Mouse (Mus musculus): ENCODE results near the gene Vps37b. TPM values are rescaled to one million over a fixed set of nuclear protein-coding genes. Genes with fewer than 3 reads are reported as not detected.

The Vps37b gene
- polyA plus RNA-seq (2012; fragmentation: generic; extraction: Trizol): 40.7 TPM
- long read RNA-seq, experiment 1, transcript Vps37b-201 (4 exons, 2,522 nt): major isoform, 23 of 25 reads
- long read RNA-seq, experiment 1, partial matches to known transcripts: 0 of 25 reads
- long read RNA-seq, experiment 1, other reads (novel, unspliced or antisense): 2 of 25 reads
- long read RNA-seq, experiment 2, transcript Vps37b-201 (4 exons, 2,522 nt): major isoform, 540 of 557 reads
- long read RNA-seq, experiment 2, partial matches to known transcripts: 4 of 557 reads
- long read RNA-seq, experiment 2, other reads (novel, unspliced or antisense): 13 of 557 reads

DNA sequence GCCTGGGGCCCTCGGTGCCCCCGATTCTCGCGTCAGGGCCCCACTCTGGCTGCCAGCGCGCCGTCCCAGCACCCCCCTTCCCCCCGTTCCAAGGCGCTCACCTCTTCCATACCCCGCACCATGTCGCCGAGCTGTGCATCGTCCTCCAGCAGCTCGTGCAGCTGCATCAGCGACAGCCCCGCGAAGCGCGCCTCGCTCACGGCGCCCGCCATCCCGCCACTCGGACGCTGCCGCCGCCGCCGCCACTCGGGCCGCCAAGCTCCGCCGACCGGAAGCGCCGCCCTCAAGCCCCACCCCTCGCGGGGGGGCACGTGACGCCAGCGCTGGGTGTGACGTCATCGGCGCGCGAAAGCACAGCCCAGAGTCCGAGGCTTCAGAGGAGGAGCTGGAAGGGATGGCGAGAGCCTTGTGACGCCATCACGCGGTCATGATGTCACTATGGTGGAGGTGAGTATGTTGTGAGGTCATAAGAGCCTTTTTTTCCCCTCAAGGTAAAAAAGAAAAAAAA lies at the start of gene Vps37b:
Gene Vps37b (minus strand): TSS at position 270 of the 508 bp plus-strand sequence.
- peak within 1 kb of the TSS; percentile 74 for H3ac ChIP-seq (ENCODE audit: control insufficient read depth, insufficient read length, low read depth)
- TF ChIP-seq USF1 (IDR thresholded peaks at IDR 0.05; ENCODE audit: low read depth): peak; percentile 91
- peak; percentile 14 for TF ChIP-seq MAX (IDR thresholded peaks at IDR 0.05)
- TF ChIP-seq MYOD1 (IDR thresholded peaks at IDR 0.05; ENCODE audit: control insufficient read depth, insufficient read length, low read depth): no peak
- H3K79me2 ChIP-seq (ENCODE audit: control insufficient read depth, insufficient read depth): peaks cover 52% of the 10 kb centered on the region
- H3K4me3 ChIP-seq (ENCODE audit: insufficient read depth, poor library complexity, severe bottlenecking): peak within 1 kb of the TSS; percentile 96
- H3K27me3 ChIP-seq (ENCODE audit: control insufficient read depth, insufficient read depth, insufficient read length): no peaks in the 10 kb centered on the region
- H3K36me3 ChIP-seq (ENCODE audit: control insufficient read depth, insufficient read depth): peaks cover 8% of the 10 kb centered on the region
- H3K79me3 ChIP-seq (ENCODE audit: low read depth): peaks cover 49% of the 10 kb centered on the region

- H3ac ChIP-seq (ENCODE audit: control insufficient read depth, insufficient read length, low read depth): no peak overlapping the region
- no peak overlapping the region for H3K4me3 ChIP-seq (ENCODE audit: insufficient read depth, poor library complexity, severe bottlenecking)
- no peaks in the 10 kb centered on the region for H3K79me3 ChIP-seq (ENCODE audit: low read depth)
- no peaks in the 10 kb centered on the region for H3K36me3 ChIP-seq (ENCODE audit: control insufficient read depth, insufficient read depth)
- TF ChIP-seq USF1 (IDR thresholded peaks at IDR 0.05; ENCODE audit: low read depth) (no peak), CEBPB (IDR thresholded peaks at IDR 0.05; ENCODE audit: low read depth) (no peak), CTCF (IDR thresholded peaks at IDR 0.05; ENCODE audit: control insufficient read depth, insufficient read depth, insufficient read length) (no peak), MYOD1 (IDR thresholded peaks at IDR 0.05; ENCODE audit: control insufficient read depth, insufficient read length, low read depth) (no peak), MAX (IDR thresholded peaks at IDR 0.05) (no peak), MYOG (IDR thresholded peaks at IDR 0.05; ENCODE audit: control insufficient read depth, extremely low read depth, insufficient read length) (no peak), FOSL1 (IDR thresholded peaks at IDR 0.05; ENCODE audit: insufficient read depth, low read length, poor library complexity, severe bottlenecking) (no peak)
- no peaks in the 10 kb centered on the region for H3K79me2 ChIP-seq (ENCODE audit: control insufficient read depth, insufficient read depth)
- no peaks in the 10 kb centered on the region for H3K27me3 ChIP-seq (ENCODE audit: control insufficient read depth, insufficient read depth, insufficient read length)
Observed at GRCm38 (mm10) chr5:124079880-124080279, 47.8 kb upstream of the Vps37b start.

DNA sequence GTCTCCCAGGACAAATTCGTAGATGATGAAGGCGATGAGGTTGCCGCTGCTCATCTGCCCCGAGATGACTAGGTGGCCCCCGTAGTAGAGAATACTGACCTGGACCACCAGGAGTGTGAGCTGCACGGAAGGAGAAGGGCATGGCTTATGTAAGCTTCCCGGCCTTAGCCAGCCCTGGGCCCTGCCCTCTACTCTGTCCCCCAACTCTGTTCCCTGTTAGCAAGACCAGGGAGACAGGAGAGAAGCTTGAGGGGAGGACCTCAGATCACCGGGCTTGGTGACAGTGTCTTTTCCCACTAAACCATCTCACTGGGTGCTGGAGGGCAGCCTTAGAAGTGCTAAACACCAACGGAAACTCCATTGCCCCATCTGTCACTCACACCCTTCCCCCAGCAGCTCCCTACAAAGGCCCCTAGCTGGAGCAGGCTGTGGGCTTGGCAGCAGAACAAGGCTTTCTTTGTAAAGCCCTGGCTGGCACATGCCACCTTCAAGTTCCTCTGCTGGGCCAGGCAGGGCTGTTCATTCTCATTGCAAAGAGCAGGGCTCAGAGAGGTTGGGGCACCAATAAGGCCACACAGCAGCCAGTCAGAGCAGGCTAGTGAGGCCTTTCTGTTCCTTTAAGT lies 46.8 kb upstream of the Vps37b start:
- Histone ChIP-seq H3K36me3 (ENCODE audit: control insufficient read depth, insufficient read depth) (no peaks in the 10 kb centered on the region), H3ac (ENCODE audit: control insufficient read depth, insufficient read length, low read depth) (no peak overlapping the region), H3K4me3 (ENCODE audit: insufficient read depth, poor library complexity, severe bottlenecking) (no peak overlapping the region), H3K79me2 (ENCODE audit: control insufficient read depth, insufficient read depth) (no peaks in the 10 kb centered on the region), H3K27me3 (ENCODE audit: control insufficient read depth, insufficient read depth, insufficient read length) (no peaks in the 10 kb centered on the region), H3K79me3 (ENCODE audit: low read depth) (no peaks in the 10 kb centered on the region)
- TF ChIP-seq MAX (IDR thresholded peaks at IDR 0.05): no peak
- no peak for TF ChIP-seq FOSL1 (IDR thresholded peaks at IDR 0.05; ENCODE audit: insufficient read depth, low read length, poor library complexity, severe bottlenecking)
- no peak for TF ChIP-seq MYOD1 (IDR thresholded peaks at IDR 0.05; ENCODE audit: control insufficient read depth, insufficient read length, low read depth)
- no peak for TF ChIP-seq USF1 (IDR thresholded peaks at IDR 0.05; ENCODE audit: low read depth)
- no peak for TF ChIP-seq CTCF (IDR thresholded peaks at IDR 0.05; ENCODE audit: control insufficient read depth, insufficient read depth, insufficient read length)
- no peak for TF ChIP-seq MYOG (IDR thresholded peaks at IDR 0.05; ENCODE audit: control insufficient read depth, extremely low read depth, insufficient read length)
- TF ChIP-seq CEBPB (IDR thresholded peaks at IDR 0.05; ENCODE audit: low read depth): no peak

DNA sequence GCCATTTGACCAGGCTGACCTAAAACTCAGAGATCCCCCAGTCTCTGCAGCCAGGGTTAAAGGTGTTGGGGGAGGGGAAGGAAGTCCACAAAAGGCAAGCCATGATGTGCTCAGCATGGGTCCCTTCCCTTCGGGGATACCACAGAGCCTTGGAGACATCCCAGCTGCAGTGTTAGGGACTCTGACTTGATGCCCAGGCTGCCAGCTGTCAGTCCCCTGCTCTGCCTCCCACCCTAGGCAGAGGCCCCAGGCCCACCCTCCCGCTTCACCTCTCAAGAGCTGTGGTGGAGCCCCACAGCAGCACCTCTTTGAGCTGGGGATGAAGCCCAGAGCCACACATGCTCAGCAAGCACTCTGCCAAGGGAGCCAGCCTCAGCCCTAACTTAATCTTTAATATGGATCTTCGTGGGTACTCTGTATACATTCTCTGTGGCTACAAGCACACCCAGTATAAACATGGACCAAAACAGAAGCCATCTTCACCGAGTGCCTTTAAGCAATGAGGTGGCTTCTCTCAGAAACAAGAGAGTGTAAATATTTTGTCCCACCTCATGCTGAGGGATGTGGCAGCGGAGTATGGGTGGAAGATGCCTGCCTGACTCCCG lies 45.9 kb upstream of the Vps37b start:
- TF ChIP-seq FOSL1 (IDR thresholded peaks at IDR 0.05; ENCODE audit: insufficient read depth, low read length, poor library complexity, severe bottlenecking) (no peak), CTCF (IDR thresholded peaks at IDR 0.05; ENCODE audit: control insufficient read depth, insufficient read depth, insufficient read length) (no peak), CEBPB (IDR thresholded peaks at IDR 0.05; ENCODE audit: low read depth) (no peak), USF1 (IDR thresholded peaks at IDR 0.05; ENCODE audit: low read depth) (no peak)
- Histone ChIP-seq H3K27me3 (ENCODE audit: control insufficient read depth, insufficient read depth, insufficient read length) (no peaks in the 10 kb centered on the region), H3K79me3 (ENCODE audit: low read depth) (no peaks in the 10 kb centered on the region), H3K36me3 (ENCODE audit: control insufficient read depth, insufficient read depth) (no peaks in the 10 kb centered on the region), H3K4me3 (ENCODE audit: insufficient read depth, poor library complexity, severe bottlenecking) (no peak overlapping the region), H3ac (ENCODE audit: control insufficient read depth, insufficient read length, low read depth) (no peak overlapping the region), H3K79me2 (ENCODE audit: control insufficient read depth, insufficient read depth) (no peaks in the 10 kb centered on the region)

DNA sequence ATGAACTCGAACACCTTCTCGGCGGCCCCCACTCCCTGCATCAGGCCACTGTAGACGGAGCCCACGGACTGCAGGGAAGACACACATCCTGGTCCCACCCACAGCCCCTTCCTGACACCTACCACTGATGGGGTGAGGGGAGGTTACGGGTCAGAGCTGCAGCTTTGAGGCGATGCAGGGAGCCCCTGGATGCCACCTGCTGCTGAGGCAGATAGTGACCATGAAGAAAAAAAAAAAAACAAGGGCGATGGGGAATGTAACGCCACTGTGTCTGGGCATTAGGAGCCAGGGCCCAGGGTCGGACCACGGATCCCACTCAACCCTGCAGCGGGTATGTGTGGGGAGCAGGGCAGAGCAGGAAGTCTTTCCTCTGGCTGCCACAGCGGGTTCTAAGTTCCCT lies 45.2 kb upstream of the Vps37b start:
- Histone ChIP-seq H3K4me3 (ENCODE audit: insufficient read depth, poor library complexity, severe bottlenecking) (no peak overlapping the region), H3K79me3 (ENCODE audit: low read depth) (no peaks in the 10 kb centered on the region), H3ac (ENCODE audit: control insufficient read depth, insufficient read length, low read depth) (no peak overlapping the region), H3K79me2 (ENCODE audit: control insufficient read depth, insufficient read depth) (no peaks in the 10 kb centered on the region), H3K36me3 (ENCODE audit: control insufficient read depth, insufficient read depth) (no peaks in the 10 kb centered on the region), H3K27me3 (ENCODE audit: control insufficient read depth, insufficient read depth, insufficient read length) (no peaks in the 10 kb centered on the region)
- TF ChIP-seq CEBPB (IDR thresholded peaks at IDR 0.05; ENCODE audit: low read depth): no peak
- no peak for TF ChIP-seq MYOD1 (IDR thresholded peaks at IDR 0.05; ENCODE audit: control insufficient read depth, insufficient read length, low read depth)
- TF ChIP-seq FOSL1 (IDR thresholded peaks at IDR 0.05; ENCODE audit: insufficient read depth, low read length, poor library complexity, severe bottlenecking): no peak
- TF ChIP-seq MYOG (IDR thresholded peaks at IDR 0.05; ENCODE audit: control insufficient read depth, extremely low read depth, insufficient read length): no peak
- TF ChIP-seq MAX (IDR thresholded peaks at IDR 0.05): no peak
- no peak for TF ChIP-seq USF1 (IDR thresholded peaks at IDR 0.05; ENCODE audit: low read depth)
- no peak for TF ChIP-seq CTCF (IDR thresholded peaks at IDR 0.05; ENCODE audit: control insufficient read depth, insufficient read depth, insufficient read length)

All from C2C12 (cell line).